Mouse (Mus musculus): Measurements from ENCODE around the gene C8g.

The C8g gene

GRCm38 (mm10) chr2:25501593-25502486 lies at the start of gene C8g:
Gene C8g (minus strand): TSS chr2:25501719.
- DNase-seq (ENCODE audit: low spot score): no peak

GRCm38 (mm10) chr2:25551186-25551585 lies 49.7 kb upstream of the C8g start:
- DNase-seq (ENCODE audit: low spot score): no peak

GRCm38 (mm10) chr2:25549021-25549991 lies 47.8 kb upstream of the C8g start:
- no peak for DNase-seq (ENCODE audit: low spot score)

GRCm38 (mm10) chr2:25546811-25547491 lies 45.4 kb upstream of the C8g start, which contains the start of gene Traf2:
Gene Traf2 (minus strand): TSS chr2:25546940.
- peak; percentile 99 for DNase-seq (ENCODE audit: low spot score)

GRCm38 (mm10) chr2:25545996-25546810 lies 44.7 kb upstream of the C8g start:
- DNase-seq (ENCODE audit: low spot score): no peak

GRCm38 (mm10) chr2:25541644-25542367 lies 40.3 kb upstream of the C8g start:
- no peak for DNase-seq (ENCODE audit: low spot score)

GRCm38 (mm10) chr2:25540541-25540948 lies 39.0 kb upstream of the C8g start:
- no peak for DNase-seq (ENCODE audit: low spot score)

GRCm38 (mm10) chr2:25536531-25536930 lies 35.0 kb upstream of the C8g start:
- DNase-seq (ENCODE audit: low spot score): no peak

- DNase-seq (ENCODE audit: low spot score): no peak
Measured at GRCm38 (mm10) chr2:25534866-25535182, 33.3 kb upstream of the C8g start.

- DNase-seq (ENCODE audit: low spot score): no peak
Measured at GRCm38 (mm10) chr2:25534178-25534865, 32.8 kb upstream of the C8g start.

- no peak for DNase-seq (ENCODE audit: low spot score)
Measured at GRCm38 (mm10) chr2:25533707-25534106, 32.2 kb upstream of the C8g start.

GRCm38 (mm10) chr2:25526510-25527302 lies 25.2 kb upstream of the C8g start:
- DNase-seq (ENCODE audit: low spot score): no peak

GRCm38 (mm10) chr2:25509912-25510311 lies 8.4 kb upstream of the C8g start:
- no peak for DNase-seq (ENCODE audit: low spot score)

GRCm38 (mm10) chr2:25506964-25507363 lies 5.4 kb upstream of the C8g start:
- DNase-seq (ENCODE audit: low spot score): no peak

- DNase-seq (ENCODE audit: low spot score): no peak
Measured at GRCm38 (mm10) chr2:25505860-25506259, 4.3 kb upstream of the C8g start.

- no peak for DNase-seq (ENCODE audit: low spot score)
Measured at GRCm38 (mm10) chr2:25505000-25505399, 3.5 kb upstream of the C8g start.

GRCm38 (mm10) chr2:25504538-25504937 lies 3.0 kb upstream of the C8g start:
- DNase-seq (ENCODE audit: low spot score): no peak

GRCm38 (mm10) chr2:25502726-25503125 lies 1.2 kb upstream of the C8g start:
- DNase-seq (ENCODE audit: low spot score): no peak

All from yolk sac, embryonic 10.5 days (tissue).